Mouse (Mus musculus): ENCODE measurements around the gene Alk.

The Alk gene

GRCm38 (mm10) chr17:72395956-72396355 is 208.5 kb downstream of the Alk start:
- DNase-seq = no peak

- DNase-seq = no peak
These were observed 235.4 kb downstream of the Alk start for GRCm38 (mm10) chr17:72368991-72369390.

DNA sequence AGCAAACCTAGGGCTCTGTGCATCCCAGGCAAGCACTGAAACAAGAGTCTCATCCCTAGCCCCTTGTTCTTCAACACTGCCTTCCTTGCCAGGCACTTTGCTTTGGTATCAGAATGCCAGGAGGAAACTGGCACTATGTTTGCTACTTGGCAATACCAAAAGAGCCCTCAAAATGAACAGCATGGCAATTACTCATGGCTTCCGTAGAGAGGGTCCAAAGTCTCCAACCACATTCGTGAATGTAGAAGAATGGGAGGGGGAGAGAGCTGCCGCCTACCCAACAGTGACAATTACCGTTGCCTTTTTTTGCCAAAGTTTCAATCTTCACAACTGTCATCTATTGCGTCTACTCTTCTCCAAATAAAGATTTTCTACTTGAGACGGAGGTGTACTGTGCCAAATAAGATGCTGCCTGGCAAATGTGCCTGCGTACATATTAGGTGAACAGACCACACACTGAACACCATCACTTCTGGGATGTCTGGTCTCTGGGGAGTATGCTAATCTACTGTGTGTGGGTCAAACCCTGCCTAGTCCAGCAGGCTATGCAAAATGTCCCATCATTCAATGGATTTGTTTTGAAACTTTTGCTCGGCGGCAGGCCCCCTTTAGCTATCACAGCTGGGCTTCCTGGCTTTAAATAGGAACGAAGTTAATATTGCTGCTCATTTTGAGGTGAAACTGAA is 241.5 kb downstream of the Alk start:
- no peak for DNase-seq

GRCm38 (mm10) chr17:72361961-72362360 is 242.5 kb downstream of the Alk start:
- no peak for DNase-seq

GRCm38 (mm10) chr17:72356759-72357302 is 247.6 kb downstream of the Alk start:
- no peak for DNase-seq

DNA sequence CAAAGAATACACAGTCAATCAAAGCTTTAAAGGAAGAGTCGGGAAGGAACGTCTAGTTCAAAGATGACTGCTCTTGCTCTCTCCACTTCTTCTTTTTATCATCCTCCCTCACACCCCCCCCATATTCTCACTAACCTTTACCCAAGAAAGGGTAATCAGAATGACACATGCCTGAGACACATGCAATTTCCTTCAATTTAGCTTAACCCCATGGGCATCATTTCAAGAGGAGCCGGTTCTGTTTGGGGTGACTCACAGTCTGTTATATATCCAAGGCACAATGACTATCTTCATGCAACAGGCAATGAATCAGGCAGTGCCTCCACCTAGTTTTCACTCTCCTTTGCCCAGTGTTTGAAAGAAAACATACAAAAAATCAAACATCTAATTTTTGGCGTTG is 265.0 kb downstream of the Alk start:
- no peak for DNase-seq

DNA sequence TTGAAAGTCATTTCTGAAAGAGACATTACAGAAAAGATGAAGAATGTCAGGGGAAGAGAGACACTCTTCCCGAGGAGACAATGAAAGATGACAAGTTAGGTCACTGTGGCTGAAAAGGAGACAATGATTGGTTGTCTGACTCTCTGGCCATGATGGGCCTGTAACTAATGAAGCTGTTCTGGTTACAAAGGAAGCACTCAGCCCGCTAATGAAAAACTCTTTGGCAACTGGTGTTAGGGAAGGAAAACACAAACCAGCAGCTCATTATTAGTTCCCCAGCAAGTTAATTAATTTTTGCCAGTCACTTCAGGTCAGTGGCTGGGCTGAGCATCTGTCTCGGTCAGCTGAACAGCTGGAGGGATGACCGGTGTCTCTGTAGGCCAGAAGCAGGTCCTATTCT is 271.5 kb downstream of the Alk start:
- DNase-seq = no peak

GRCm38 (mm10) chr17:72325941-72326340 is 278.5 kb downstream of the Alk start:
- no peak for DNase-seq

DNA sequence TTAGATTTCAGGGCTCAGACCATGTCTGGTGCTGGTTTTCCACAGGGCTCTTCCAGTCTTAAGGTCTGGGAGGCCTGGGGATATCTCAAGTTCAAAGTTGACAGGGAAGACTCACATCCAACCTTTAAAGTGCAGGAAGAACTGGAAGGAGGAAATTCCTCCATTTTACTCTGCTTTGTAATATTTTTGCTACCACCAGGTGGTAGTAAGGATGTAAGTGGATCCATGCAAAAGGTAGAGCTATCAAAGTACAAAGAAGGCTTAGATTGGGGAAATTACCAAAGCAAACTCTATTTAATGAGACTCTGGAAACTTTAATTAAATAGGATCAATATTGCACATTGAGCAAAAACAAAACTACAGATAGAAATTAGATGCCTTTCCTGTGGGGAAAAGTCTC is 284.9 kb downstream of the Alk start:
- DNase-seq = no peak

DNA sequence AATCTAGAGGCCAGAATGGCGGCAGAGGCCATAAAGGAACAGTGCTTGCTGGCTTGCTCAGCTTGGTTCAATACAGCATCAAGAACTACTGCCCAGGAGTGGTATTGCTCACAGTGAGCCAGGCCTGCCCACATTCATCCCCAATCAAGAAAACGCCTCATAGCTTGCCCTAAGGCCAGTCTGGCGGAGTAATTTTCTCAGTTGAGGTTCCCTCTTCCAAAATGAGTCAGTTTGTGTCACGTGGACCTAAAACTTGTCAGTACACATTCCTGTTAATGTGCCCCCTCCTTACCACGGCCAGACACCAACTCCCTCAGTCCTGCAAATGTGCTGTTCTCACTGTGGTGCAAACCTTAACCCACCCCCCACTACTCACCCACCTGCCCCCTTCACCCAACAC is 304.8 kb downstream of the Alk start:
- no peak for DNase-seq

- DNase-seq = no peak
These were observed 308.1 kb downstream of the Alk start for GRCm38 (mm10) chr17:72296349-72296748.

GRCm38 (mm10) chr17:72293267-72293580 is 311.2 kb downstream of the Alk start:
- no peak for DNase-seq

DNA sequence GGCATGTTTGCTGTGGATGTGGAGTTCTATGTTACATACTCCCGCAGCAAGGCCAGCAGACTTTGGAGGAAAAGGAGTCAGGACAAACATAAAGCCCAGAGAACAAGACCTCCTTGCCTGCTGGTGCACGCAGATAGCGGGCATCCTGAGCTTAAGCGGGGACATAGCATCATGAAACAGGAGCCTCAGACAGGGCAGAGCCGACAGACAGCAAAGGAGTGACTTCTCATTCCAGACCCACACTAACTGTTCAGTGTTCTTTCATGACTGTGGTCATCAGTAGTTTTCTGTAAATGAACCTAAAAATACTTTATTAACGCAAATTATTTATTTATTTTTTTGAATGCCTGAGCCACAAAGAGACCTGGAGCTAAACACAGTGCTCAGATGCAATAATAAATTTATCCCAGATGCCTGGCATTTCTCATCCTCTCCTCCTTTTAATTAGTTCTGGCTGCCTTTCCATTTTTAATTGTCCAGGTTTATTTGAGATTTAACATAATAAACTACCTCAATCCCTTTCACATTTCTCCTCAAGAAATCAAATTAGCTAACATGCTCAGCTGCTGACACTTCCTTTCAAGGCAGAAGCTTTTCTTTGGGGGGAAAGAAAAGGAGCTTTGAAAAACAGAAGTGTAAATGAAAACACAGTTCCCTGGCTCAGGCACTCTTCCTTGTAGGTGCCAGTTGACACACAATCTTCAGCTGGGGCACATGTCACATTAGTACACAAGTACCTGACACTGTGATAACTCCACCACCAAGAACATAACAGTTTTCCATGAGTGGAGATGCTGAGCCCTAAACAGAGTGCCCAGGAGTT is 311.8 kb downstream of the Alk start:
- DNase-seq = no peak

- DNase-seq = no peak
These were observed 318.5 kb downstream of the Alk start for GRCm38 (mm10) chr17:72285961-72286360.

GRCm38 (mm10) chr17:72278296-72278695 is 326.1 kb downstream of the Alk start:
- DNase-seq = no peak

GRCm38 (mm10) chr17:72276778-72277177 is 327.6 kb downstream of the Alk start:
- no peak for DNase-seq

- DNase-seq = no peak
These were observed 329.0 kb downstream of the Alk start for GRCm38 (mm10) chr17:72275391-72275904.

GRCm38 (mm10) chr17:72274205-72274604 is 330.2 kb downstream of the Alk start:
- no peak for DNase-seq

DNA sequence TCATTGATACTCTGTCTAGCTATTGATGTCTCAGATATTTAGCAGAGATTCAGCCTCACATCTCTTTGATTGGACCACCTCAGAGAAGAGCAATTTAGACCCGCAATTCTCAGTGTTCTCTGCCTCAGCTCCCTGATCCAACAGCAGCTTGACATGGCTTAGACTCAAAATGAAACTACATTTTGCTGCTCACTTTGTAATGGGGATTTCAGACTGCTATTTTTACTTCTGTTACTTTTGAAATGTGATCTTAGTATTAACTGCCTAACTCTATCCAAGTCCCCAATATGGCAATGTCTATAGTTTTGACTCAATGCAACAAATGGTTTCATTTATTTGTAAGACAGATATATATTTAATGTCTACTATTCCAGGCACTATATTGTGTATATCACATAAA is 332.8 kb downstream of the Alk start:
- DNase-seq = no peak

DNA sequence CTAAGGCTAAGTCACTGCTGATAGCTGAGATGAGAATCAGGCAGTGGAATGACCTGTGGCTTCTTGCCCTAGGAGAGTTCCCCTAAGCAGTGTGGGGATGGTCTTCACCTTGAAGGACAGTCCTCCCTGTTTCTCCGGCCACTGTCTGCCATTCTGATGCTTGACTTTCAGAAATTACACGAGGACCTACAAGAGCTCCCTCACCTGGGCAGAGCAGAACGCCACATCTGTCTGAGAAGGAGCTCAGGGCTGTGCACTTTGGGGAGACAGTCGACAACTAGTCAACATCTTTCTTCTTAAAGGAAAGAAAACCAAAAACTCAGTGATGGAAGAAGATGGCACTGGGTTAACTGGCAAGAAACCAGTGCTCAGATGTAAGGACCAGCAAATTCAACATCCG is 335.9 kb downstream of the Alk start:
- DNase-seq = no peak

DNA sequence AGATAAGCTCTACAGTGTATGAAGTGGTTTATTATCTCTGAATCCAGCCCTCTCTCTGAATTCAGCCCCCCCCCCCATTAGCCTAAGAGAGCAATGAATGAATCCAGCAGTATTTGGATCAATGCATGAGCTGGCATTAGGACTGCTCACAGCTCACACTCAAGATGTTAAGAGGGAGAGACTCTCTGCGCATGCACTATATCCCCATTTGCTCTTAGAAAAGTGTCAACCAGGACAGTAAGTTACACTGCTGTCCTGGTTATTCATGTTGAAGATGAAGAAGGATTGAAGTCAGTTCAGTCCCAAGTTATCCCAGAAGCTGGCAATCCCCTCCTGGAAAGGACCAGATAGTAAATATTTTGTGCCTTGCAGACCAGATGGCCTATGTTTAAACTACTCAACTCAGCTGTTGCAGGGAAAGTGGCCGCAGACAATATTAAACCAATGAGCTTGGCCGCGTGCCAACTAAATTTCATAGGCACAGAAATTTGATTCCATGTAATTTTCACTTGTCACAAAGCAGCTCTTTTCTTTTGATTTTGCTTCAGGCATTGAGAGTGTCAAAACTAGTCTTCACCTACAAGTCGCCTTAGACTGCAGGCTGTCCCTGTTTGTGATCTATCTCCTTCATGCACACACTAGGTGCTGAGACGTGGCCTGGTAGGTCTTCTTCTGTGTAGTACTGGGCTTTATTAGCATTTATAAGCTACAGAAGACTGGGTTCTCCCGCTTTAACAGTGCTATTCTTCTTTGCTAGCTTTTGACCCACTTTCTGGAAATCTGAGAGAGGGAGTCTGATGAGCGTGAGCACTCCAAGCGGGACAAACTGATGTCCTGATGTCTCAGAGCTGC is 339.0 kb downstream of the Alk start:
- DNase-seq = no peak

GRCm38 (mm10) chr17:72253411-72253810 is 351.0 kb downstream of the Alk start:
- no peak for DNase-seq

- no peak for DNase-seq
These were observed 352.9 kb downstream of the Alk start for GRCm38 (mm10) chr17:72251554-72251953.
